Mouse (Mus musculus) hindbrain, embryonic 10.5 days (tissue): ENCODE results near the gene Phospho1. TPM values are rescaled to one million over a fixed set of nuclear protein-coding genes. Genes with fewer than 3 reads are reported as not detected.

Experiments
- DNase-seq: peaks from one replicate; pipeline ENCODE4 v3.0.0-alpha.2; 2017; ENCODE audit warnings: low spot score
- H3K27ac ChIP-seq: fragments of 300-500 bp; sonication (generic); 2 replicates; pipeline ENCODE4 v1.5.1; 2016; ENCODE audit warnings: mild to moderate bottlenecking, moderate library complexity
- H3K27me3 ChIP-seq: fragments of 300-500 bp; sonication (generic); 2 replicates; pipeline ENCODE4 v1.6.1; 2016; ENCODE audit warnings: mild to moderate bottlenecking; ENCODE audit not compliant: poor library complexity, insufficient read depth, severe bottlenecking
- H3K36me3 ChIP-seq: fragments of 300-500 bp; sonication (generic); 2 replicates; pipeline ENCODE4 v1.6.1; 2016; ENCODE audit warnings: mild to moderate bottlenecking, moderate library complexity
- H3K4me1 ChIP-seq: fragments of 300-500 bp; sonication (generic); replicated peaks from 2 replicates; pipeline ENCODE4 v1.6.1; 2016; ENCODE audit warnings: mild to moderate bottlenecking
- H3K4me3 ChIP-seq: fragments of 300-500 bp; sonication (generic); 2 replicates; pipeline ENCODE4 v1.5.1; 2016; ENCODE audit warnings: mild to moderate bottlenecking, moderate library complexity
- H3K9me3 ChIP-seq: fragments of 300-500 bp; sonication (generic); 2 replicates; pipeline ENCODE4 v1.6.1; 2016; ENCODE audit warnings: mild to moderate bottlenecking, moderate library complexity
- WGBS: fragments of 180-500 bp; shearing (Covaris S2); methylation state at CpG from one replicate; pipeline ENCODE4 v1.1.7; 2016; 5-methylcytosine and 5-hydroxymethylcytosine counted together
- polyA plus RNA-seq: library from polyadenylated mRNA; unstranded; fragments of >200 nt; fragmentation: Nextera tagmentation; extraction: Ambion mirVana; gene quantifications from 2 replicates; pipeline ENCODE4 v1.2.1, GENCODE M21; 2016

Gene Phospho1
- polyA plus RNA-seq, 1 experiment from 2014 or later, result 0.42 TPM

DNA sequence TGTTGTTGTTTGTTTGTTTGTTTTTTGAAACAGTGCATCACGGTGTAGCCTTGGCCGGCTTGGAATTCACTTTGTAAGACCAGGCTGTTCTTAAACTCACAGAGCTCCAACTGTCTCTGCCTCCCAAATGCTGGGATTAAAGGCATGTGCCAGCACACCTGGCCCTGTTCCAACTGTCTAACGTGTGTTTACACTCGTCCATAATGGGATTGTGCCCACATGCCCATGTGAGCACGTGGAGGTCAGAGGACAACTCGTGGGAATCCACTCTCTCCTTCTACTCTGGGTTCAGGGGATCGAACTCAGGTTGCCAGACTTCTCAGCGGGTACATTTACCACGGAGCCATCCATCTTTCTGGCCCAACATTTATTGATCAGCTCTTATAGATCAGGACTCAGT is 8.9 kb upstream of the Phospho1 start:
- WGBS, result 84% methylated on average over 9 of the region's 9 CpGs
- no peaks in the 10 kb centered on the region for H3K9me3 ChIP-seq
- peaks cover 14% of the 10 kb centered on the region for H3K4me1 ChIP-seq
- DNase-seq, result no peak
- no peaks in the 10 kb centered on the region for H3K27me3 ChIP-seq
- no peak overlapping the region for H3K27ac ChIP-seq
- H3K4me3 ChIP-seq, result no peak overlapping the region
- H3K36me3 ChIP-seq, result no peaks in the 10 kb centered on the region

GRCm38 (mm10) chr11:95819138-95819537 is 5.2 kb upstream of the Phospho1 start:
- WGBS, result 91% methylated on average over 8 of the region's 8 CpGs
- no peak overlapping the region for H3K4me3 ChIP-seq

DNA sequence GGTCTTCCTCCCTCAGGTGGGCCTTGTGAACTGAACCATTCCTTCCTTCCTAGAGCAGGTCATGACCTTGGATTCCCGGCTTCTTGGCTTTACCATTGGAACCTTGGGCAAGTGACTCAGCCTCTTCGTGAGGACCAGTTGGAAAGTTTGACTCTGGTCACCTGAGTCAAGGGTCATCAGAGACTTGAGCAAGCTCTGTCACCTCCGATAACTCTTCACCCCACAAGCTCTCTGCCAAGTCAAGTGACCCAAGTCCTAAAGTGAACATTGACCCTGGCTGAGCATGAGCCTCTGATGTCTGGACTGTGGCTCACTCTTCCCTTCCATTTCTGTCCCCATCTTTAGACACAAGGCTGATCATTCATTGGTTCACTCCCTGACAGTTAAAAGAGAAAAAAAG is 2.8 kb upstream of the Phospho1 start:
- H3K27me3 ChIP-seq, result peaks cover 51% of the 10 kb centered on the region

More at GRCm38 (mm10) chr11:95819138-95819537, 5.2 kb upstream of the Phospho1 start:
- H3K27ac ChIP-seq, result no peak overlapping the region
- no peaks in the 10 kb centered on the region for H3K36me3 ChIP-seq
- H3K4me1 ChIP-seq, result peaks cover 11% of the 10 kb centered on the region; the same call in 1 of the 2 replicates
- H3K9me3 ChIP-seq, result no peaks in the 10 kb centered on the region
- peaks cover 31% of the 10 kb centered on the region for H3K27me3 ChIP-seq
- DNase-seq, result no peak

GRCm38 (mm10) chr11:95822437-95822836 is 1.9 kb upstream of the Phospho1 start:
- DNase-seq, result no peak
- Histone ChIP-seq H3K4me3 (no peak overlapping the region), H3K36me3 (no peaks in the 10 kb centered on the region), H3K9me3 (no peaks in the 10 kb centered on the region), H3K4me1 (peaks cover 29% of the 10 kb centered on the region), H3K27me3 (peaks cover 60% of the 10 kb centered on the region), H3K27ac (no peak overlapping the region)
- WGBS, result 96% methylated on average over 4 of the region's 4 CpGs

More for the DNA sequence above, 2.8 kb upstream of the Phospho1 start:
- no peaks in the 10 kb centered on the region for H3K9me3 ChIP-seq
- H3K27ac ChIP-seq, result no peak overlapping the region
- H3K4me3 ChIP-seq, result no peak overlapping the region
- H3K4me1 ChIP-seq, result peaks cover 22% of the 10 kb centered on the region
- DNase-seq, result no peak
- WGBS, result 80% methylated on average over 3 of the region's 3 CpGs
- H3K36me3 ChIP-seq, result no peaks in the 10 kb centered on the region

DNA sequence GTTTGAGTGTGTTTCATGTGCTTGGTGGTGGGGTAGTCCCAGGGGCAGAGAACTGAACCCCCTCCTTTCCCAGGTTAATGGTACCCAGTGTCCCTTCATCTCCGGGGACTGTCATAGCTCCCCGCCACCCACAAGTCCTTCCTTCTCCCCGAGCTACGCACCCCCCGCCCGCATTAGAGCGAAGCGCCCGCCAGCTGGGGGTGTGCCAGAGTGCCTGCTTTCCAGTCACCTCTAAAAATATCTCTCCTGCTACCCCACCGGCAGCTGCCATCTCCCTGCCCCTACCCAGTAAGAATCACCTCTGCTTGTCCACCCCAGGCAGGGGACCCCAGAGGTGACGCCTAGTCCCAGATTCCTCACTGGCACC is 561 bp downstream of the Phospho1 start:
- whole genome bisulfite sequencing, result 1% methylated on average over 11 of the region's 11 CpGs
- Histone ChIP-seq H3K4me3 (peak overlapping the region; percentile 84), H3K27me3 (peaks cover 83% of the 10 kb centered on the region), H3K27ac (peak overlapping the region; percentile 89), H3K9me3 (no peaks in the 10 kb centered on the region), H3K36me3 (no peaks in the 10 kb centered on the region), H3K4me1 (peaks cover 32% of the 10 kb centered on the region)
- peak; percentile 26 for DNase-seq

DNA sequence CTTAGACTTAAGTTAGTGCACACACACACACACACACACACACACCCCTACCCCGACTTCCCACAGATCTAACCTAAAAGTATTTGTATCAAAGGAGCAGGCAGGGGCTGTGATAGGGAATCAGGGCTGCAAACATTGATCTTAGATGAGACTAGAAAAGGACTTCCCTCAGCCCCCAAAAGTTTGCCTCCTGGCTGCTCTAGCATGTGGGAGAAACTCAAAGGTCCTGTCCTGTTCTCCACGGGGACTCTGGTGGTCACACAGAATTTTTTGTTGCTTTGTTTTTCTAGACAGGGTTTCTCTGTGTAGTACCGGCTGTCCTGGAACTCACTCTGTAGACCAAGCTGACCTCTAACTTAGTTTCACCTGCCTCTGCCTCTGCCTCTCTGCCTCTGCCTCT is 1.3 kb downstream of the Phospho1 start:
- DNase-seq, result no peak
- H3K4me3 ChIP-seq, result no peak overlapping the region
- WGBS, result 54% methylated on average over 3 of the region's 3 CpGs

GRCm38 (mm10) chr11:95826317-95827167 is 2.2 kb downstream of the Phospho1 start:
- H3K36me3 ChIP-seq, result no peaks in the 10 kb centered on the region
- WGBS, result 53% methylated on average over 6 of the region's 6 CpGs
- peaks cover 94% of the 10 kb centered on the region for H3K27me3 ChIP-seq
- H3K9me3 ChIP-seq, result no peaks in the 10 kb centered on the region
- DNase-seq, result no peak
- no peak overlapping the region for H3K27ac ChIP-seq
- peaks cover 49% of the 10 kb centered on the region for H3K4me1 ChIP-seq
- no peak overlapping the region for H3K4me3 ChIP-seq

More for the DNA sequence above, 1.3 kb downstream of the Phospho1 start:
- Histone ChIP-seq H3K27me3 (peaks cover 91% of the 10 kb centered on the region), H3K36me3 (no peaks in the 10 kb centered on the region), H3K4me1 (peaks cover 40% of the 10 kb centered on the region), H3K27ac (no peak overlapping the region), H3K9me3 (no peaks in the 10 kb centered on the region)

GRCm38 (mm10) chr11:95827168-95827447 is 2.8 kb downstream of the Phospho1 start:
- no peak for DNase-seq
- 18% methylated on average over 3 of the region's 3 CpGs for WGBS
- Histone ChIP-seq H3K27ac (no peak overlapping the region), H3K36me3 (no peaks in the 10 kb centered on the region), H3K4me3 (no peak overlapping the region), H3K9me3 (no peaks in the 10 kb centered on the region), H3K27me3 (peaks cover 94% of the 10 kb centered on the region), H3K4me1 (peaks cover 54% of the 10 kb centered on the region)

DNA sequence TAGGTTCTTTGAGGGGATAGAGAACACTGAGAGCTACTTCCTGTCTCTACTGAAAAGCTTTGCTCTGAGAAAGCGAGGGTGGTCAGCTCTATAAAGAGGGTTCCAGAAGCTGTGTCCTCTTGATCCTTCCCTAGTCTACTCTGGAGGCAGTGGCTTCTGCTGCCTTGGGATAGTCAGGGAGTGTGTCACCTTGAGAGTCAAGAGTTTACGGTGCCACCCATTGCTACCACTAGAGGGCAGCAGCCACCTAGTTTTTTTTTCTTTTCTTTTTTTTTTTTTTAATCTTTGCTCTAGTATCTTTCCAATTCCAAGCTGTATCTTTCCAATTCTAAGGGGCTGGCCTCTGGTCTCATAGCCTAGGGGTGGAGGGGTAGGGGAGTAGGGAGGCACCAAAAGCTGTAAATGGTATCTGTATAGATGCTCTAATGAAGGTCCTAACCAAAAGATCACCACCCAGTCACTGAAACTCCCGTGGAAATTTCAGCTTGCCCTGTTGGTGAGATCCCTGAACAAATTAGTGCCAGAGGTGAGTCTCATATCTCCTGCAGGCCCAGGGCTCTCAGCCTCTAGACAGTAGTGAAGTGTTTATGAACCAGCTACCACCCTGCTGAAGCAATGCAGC is 3.3 kb downstream of the Phospho1 start:
- 19% methylated on average over 3 of the region's 3 CpGs for WGBS
- peaks cover 94% of the 10 kb centered on the region for H3K27me3 ChIP-seq
- H3K4me1 ChIP-seq, result peaks cover 59% of the 10 kb centered on the region
- H3K36me3 ChIP-seq, result no peaks in the 10 kb centered on the region
- H3K4me3 ChIP-seq, result no peak overlapping the region
- peak; percentile 60 for DNase-seq
- no peak overlapping the region for H3K27ac ChIP-seq
- H3K9me3 ChIP-seq, result no peaks in the 10 kb centered on the region

- no peak overlapping the region for H3K27ac ChIP-seq
- 80% methylated on average over 11 of the region's 11 CpGs for WGBS
- H3K27me3 ChIP-seq, result peaks cover 94% of the 10 kb centered on the region
- no peak overlapping the region for H3K4me3 ChIP-seq
- DNase-seq, result no peak
- H3K36me3 ChIP-seq, result no peaks in the 10 kb centered on the region
- H3K4me1 ChIP-seq, result peaks cover 64% of the 10 kb centered on the region
- H3K9me3 ChIP-seq, result no peaks in the 10 kb centered on the region
These were observed 4.1 kb downstream of the Phospho1 start for GRCm38 (mm10) chr11:95828181-95828964.

DNA sequence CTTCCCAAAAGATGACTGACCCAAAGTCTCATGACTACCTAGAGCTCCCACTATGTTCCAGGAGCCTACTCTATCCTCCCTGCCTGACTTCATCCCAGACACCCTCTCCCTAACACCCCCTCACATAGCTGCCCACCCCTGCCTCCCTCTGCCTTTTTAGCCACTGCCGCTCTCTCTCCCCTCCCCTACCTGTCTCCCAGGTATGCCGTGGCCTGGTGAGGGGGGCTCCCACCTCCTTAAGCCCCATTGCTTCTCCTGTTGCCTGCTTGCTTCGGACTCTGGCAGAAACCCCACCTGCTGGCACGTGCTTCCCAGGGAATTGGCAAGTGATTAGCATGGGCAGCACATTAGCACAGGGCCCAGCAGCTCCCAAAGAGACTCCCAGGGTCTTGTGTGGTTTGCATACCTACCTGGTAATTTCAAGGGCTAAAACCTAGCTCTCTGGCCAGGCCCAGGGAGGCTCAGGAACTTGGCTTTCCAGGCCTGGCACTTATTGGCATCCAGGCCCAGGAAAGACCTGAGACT is 5.3 kb downstream of the Phospho1 start:
- no peaks in the 10 kb centered on the region for H3K9me3 ChIP-seq
- peaks cover 64% of the 10 kb centered on the region for H3K4me1 ChIP-seq
- H3K4me3 ChIP-seq, result no peak overlapping the region
- H3K27me3 ChIP-seq, result peaks cover 99% of the 10 kb centered on the region
- H3K36me3 ChIP-seq, result no peaks in the 10 kb centered on the region
- WGBS, result 30% methylated on average over 4 of the region's 4 CpGs
- DNase-seq, result no peak
- H3K27ac ChIP-seq, result no peak overlapping the region

DNA sequence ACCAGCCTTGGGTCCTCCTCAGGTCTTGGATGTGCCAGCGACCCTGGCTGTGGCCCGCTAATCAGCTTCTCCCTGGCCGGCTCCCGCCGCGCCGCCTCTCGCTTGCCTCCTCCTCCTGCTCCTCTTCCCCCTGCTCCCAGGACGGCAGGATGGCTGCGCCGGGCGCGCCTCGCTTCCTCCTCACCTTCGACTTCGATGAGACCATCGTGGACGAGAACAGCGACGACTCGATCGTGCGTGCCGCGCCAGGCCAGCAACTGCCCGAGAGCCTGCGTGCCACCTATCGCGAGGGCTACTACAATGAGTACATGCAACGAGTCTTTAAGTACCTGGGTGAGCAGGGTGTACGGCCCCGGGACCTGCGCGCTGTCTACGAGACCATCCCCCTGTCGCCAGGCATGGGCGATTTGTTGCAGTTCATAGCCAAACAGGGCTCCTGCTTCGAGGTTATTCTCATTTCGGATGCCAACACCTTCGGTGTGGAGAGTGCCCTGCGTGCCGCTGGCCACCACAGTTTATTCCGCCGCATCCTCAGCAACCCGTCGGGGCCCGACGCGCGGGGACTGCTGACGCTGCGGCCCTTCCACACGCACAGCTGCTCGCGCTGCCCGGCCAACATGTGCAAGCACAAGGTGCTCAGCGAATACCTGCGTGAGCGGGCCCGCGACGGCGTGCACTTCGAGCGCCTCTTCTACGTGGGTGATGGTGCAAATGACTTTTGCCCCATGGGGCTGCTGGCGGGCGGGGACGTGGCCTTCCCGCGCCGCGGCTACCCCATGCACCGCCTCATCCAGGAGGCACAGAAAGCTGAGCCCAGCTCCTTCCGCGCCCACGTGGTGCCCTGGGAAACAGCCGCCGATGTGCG is 6.3 kb downstream of the Phospho1 start:
- peak; percentile 46 for DNase-seq
- H3K4me3 ChIP-seq, result peak overlapping the region; percentile 41
- WGBS, result 3% methylated on average over 80 of the region's 80 CpGs
- H3K27ac ChIP-seq, result no peak overlapping the region
- H3K9me3 ChIP-seq, result no peaks in the 10 kb centered on the region
- no peaks in the 10 kb centered on the region for H3K36me3 ChIP-seq
- H3K4me1 ChIP-seq, result peaks cover 68% of the 10 kb centered on the region
- peaks cover 99% of the 10 kb centered on the region for H3K27me3 ChIP-seq
